Mouse (Mus musculus) lung, postnatal 0 days (tissue): Measurements from ENCODE around the gene H2al2a. TPM values are rescaled to one million over a fixed set of nuclear protein-coding genes. Genes with fewer than 3 reads are reported as not detected.

Source experiments
- ATAC-seq: fragments of 200-750 bp; cut with Nextera tagmentation; 2 replicates; pipeline ENCODE4 v1.8.0; 2017; ENCODE audit warnings: moderate library complexity
- DNase-seq: peaks from one replicate; pipeline ENCODE4 v3.0.0-alpha.2; 2016; ENCODE audit warnings: low spot score
- H3K27ac ChIP-seq: fragments of 300-500 bp; sonication (generic); 2 replicates; pipeline ENCODE4 v1.5.1; 2014; ENCODE audit warnings: antibody characterized with exemption, mild to moderate bottlenecking, low read length, mixed read lengths
- H3K27me3 ChIP-seq: fragments of 300-500 bp; sonication (generic); replicated peaks from 2 replicates; pipeline ENCODE4 v1.6.1; 2014; ENCODE audit warnings: low read length, mixed read lengths; ENCODE audit not compliant: insufficient read depth
- H3K36me3 ChIP-seq: fragments of 300-500 bp; sonication (generic); 2 replicates; pipeline ENCODE4 v1.6.1; 2014; ENCODE audit warnings: low read length, mixed read lengths; ENCODE audit not compliant: insufficient read depth
- H3K4me1 ChIP-seq: fragments of 300-500 bp; sonication (generic); 2 replicates; pipeline ENCODE4 v1.6.1; 2014; ENCODE audit warnings: antibody characterized with exemption, low read depth, low read length, mixed read lengths; ENCODE audit not compliant: insufficient read depth
- H3K4me2 ChIP-seq: fragments of 300-500 bp; sonication (generic); replicated peaks from 2 replicates; pipeline ENCODE4 v1.6.1; 2014; ENCODE audit warnings: low read depth, mild to moderate bottlenecking, low read length, moderate library complexity, mixed read lengths
- H3K4me3 ChIP-seq: fragments of 300-500 bp; sonication (generic); 2 replicates; pipeline ENCODE4 v1.5.1; 2014; ENCODE audit warnings: low read depth, low read length
- H3K9ac ChIP-seq: fragments of 300-500 bp; sonication (generic); replicated peaks from 2 replicates; pipeline ENCODE4 v1.6.1; 2014; ENCODE audit warnings: low read depth, mild to moderate bottlenecking
- H3K9me3 ChIP-seq: fragments of 300-500 bp; sonication (generic); 2 replicates; pipeline ENCODE4 v1.6.1; 2016; ENCODE audit warnings: low read length, mixed read lengths
- CTCF ChIP-seq: IDR thresholded peaks from 2 replicates; pipeline ENCODE4 v1.5.1; 2016; ENCODE audit warnings: antibody characterized with exemption, mild to moderate bottlenecking
- EP300 ChIP-seq: IDR thresholded peaks from 2 replicates; pipeline ENCODE4 v1.6.1; 2016; ENCODE audit warnings: antibody characterized with exemption, mild to moderate bottlenecking, control low read depth
- WGBS: fragments of 180-500 bp; shearing (Covaris S2); extraction: QIAGEN DNeasy Blood & Tissue Kit; methylation state at CpG from one replicate; pipeline ENCODE4 v1.1.7; 2014; 5-methylcytosine and 5-hydroxymethylcytosine counted together
- polyA plus RNA-seq: library from polyadenylated mRNA; unstranded; fragments of >200 nt; fragmentation: Nextera tagmentation; extraction: Ambion mirVana; gene quantifications from 2 replicates; pipeline ENCODE4 v1.2.1, GENCODE M21; 2015

The H2al2a gene
- polyA plus RNA-seq, 1 experiment from 2014 or later: not detected

DNA sequence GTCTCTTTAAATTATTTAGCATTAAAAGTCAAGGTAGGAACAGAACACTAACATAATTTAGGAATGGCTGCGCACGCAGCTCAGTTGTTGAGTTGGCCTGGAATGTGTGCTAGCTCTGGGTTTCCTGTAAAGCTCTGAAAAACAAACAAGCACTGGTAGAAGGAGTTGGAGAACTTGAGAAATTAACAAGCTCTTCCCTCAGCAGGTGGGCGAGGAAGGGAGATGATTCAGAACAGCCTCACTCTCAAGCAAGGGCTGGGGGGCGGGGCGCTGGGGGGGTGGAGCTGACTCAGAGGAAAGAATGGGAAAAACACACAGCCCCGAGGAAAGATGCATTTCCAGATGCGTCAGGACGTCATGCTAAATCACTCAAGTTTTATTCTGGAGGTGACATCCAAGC, 8.4 kb upstream of the H2al2a start:
- DNase-seq: peak; percentile 27
- Histone ChIP-seq H3K9me3 (no peaks in the 10 kb centered on the region), H3K36me3 (no peaks in the 10 kb centered on the region), H3K27me3 (no peaks in the 10 kb centered on the region), H3K4me3 (no peak overlapping the region), H3K27ac (no peak overlapping the region), H3K9ac (no peak overlapping the region), H3K4me2 (no peak overlapping the region), H3K4me1 (no peaks in the 10 kb centered on the region)
- TF ChIP-seq CTCF (no peak), EP300 (no peak)
- no peak for ATAC-seq
- WGBS: 30% methylated on average over 8 of the region's 8 CpGs

GRCm38 (mm10) chr2:18004286-18004685, 7.5 kb upstream of the H2al2a start:
- 72% methylated on average over 4 of the region's 4 CpGs for WGBS
- Histone ChIP-seq H3K27me3 (no peaks in the 10 kb centered on the region), H3K9me3 (no peaks in the 10 kb centered on the region), H3K4me2 (no peak overlapping the region), H3K36me3 (no peaks in the 10 kb centered on the region), H3K4me3 (no peak overlapping the region), H3K27ac (no peak overlapping the region), H3K4me1 (no peaks in the 10 kb centered on the region), H3K9ac (no peak overlapping the region)
- TF ChIP-seq CTCF: no peak
- no peak for TF ChIP-seq EP300
- DNase-seq: no peak
- no peak for ATAC-seq

- WGBS: 91% methylated on average over 3 of the region's 3 CpGs
- Histone ChIP-seq H3K4me3 (no peak overlapping the region), H3K4me1 (no peaks in the 10 kb centered on the region), H3K36me3 (no peaks in the 10 kb centered on the region), H3K4me2 (no peak overlapping the region), H3K9ac (no peak overlapping the region), H3K27ac (no peak overlapping the region), H3K27me3 (no peaks in the 10 kb centered on the region), H3K9me3 (no peaks in the 10 kb centered on the region)
- TF ChIP-seq CTCF (no peak), EP300 (no peak)
- ATAC-seq (no peak), DNase-seq (no peak)
These were observed 5.5 kb upstream of the H2al2a start for GRCm38 (mm10) chr2:18002306-18002705.

GRCm38 (mm10) chr2:17989562-17989961, 7.2 kb downstream of the H2al2a start:
- H3K4me3 ChIP-seq: no peak overlapping the region
- DNase-seq: no peak

DNA sequence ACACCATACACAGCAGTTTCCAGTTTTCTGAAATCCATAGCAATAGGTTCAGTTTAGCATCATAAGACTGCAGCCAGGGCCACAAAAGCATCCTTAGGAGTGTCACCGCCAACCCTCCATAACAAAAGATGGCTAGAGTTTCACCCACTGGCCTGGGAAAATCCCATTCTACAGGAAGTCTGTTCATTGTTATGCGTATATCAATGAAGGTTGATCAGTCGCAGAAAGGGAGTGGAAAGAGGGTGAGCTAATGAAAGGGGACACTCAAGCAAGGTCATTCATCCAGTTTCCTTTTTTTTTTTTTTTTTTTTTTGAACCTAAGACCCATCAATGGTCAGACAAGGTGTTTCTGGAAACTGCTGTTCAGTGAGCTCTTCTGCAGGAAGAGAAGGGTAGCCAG, 7.6 kb downstream of the H2al2a start:
- Histone ChIP-seq H3K36me3 (no peaks in the 10 kb centered on the region), H3K4me2 (no peak overlapping the region), H3K4me1 (no peaks in the 10 kb centered on the region), H3K27me3 (no peaks in the 10 kb centered on the region), H3K9ac (no peak overlapping the region), H3K27ac (no peak overlapping the region), H3K4me3 (no peak overlapping the region), H3K9me3 (no peaks in the 10 kb centered on the region)
- ATAC-seq: no peak
- 80% methylated on average over 3 of the region's 3 CpGs for WGBS
- DNase-seq: no peak
- TF ChIP-seq EP300: no peak
- no peak for TF ChIP-seq CTCF

More at GRCm38 (mm10) chr2:17989562-17989961, 7.2 kb downstream of the H2al2a start:
- TF ChIP-seq EP300 (no peak), CTCF (no peak)
- Histone ChIP-seq H3K27me3 (no peaks in the 10 kb centered on the region), H3K4me1 (no peaks in the 10 kb centered on the region), H3K36me3 (no peaks in the 10 kb centered on the region), H3K27ac (no peak overlapping the region), H3K4me2 (no peak overlapping the region), H3K9ac (no peak overlapping the region), H3K9me3 (no peaks in the 10 kb centered on the region)
- ATAC-seq: no peak

DNA sequence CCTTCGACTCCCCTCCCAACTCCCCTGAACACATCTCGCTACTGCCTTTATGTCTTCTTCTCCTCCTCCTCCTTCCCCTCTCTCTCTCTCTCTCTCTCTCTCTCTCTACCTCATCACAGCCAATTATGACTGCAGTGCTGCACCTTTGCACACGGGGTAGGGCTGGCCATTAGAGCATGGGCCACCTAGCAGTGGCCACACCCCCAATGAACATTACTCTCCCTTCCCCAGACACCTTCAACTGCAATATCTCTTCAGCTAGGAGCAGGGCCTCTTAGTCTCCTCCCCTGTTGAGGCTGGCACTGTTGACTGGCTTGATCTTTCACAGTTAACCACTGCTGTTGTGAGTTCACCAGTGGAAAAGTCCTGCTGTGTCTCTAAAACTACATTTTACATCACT, 10.1 kb downstream of the H2al2a start:
- Histone ChIP-seq H3K9me3 (no peaks in the 10 kb centered on the region), H3K36me3 (no peaks in the 10 kb centered on the region), H3K4me2 (no peak overlapping the region), H3K4me1 (no peaks in the 10 kb centered on the region), H3K4me3 (no peak overlapping the region), H3K27ac (no peak overlapping the region), H3K9ac (no peak overlapping the region), H3K27me3 (no peaks in the 10 kb centered on the region)
- WGBS: 83% methylated on average over 3 of the region's 3 CpGs
- no peak for ATAC-seq
- DNase-seq: no peak
- TF ChIP-seq EP300: no peak
- no peak for TF ChIP-seq CTCF

DNA sequence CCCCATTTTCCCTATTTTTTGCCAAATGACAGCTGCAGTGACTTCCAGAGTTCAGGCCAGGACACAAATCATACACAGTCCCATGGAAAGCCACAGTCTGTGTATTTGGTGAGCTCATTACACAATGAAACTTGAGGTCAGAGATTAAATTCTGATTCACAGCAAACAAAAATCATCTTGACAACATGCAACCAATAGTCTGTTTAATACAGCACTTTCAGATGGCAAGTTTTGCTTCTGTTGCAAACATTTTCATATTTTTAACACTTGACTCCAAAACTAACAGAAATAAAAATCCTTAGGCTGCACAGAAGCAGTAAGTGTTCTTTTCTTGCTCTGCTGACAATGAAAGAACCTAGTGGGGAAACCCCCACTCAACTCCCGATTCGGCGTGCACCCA, 12.0 kb downstream of the H2al2a start:
- TF ChIP-seq EP300: no peak
- no peak for TF ChIP-seq CTCF
- no peaks in the 10 kb centered on the region for H3K9me3 ChIP-seq
- no peak overlapping the region for H3K9ac ChIP-seq
- H3K4me3 ChIP-seq: no peak overlapping the region
- no peak for ATAC-seq
- no peak overlapping the region for H3K4me2 ChIP-seq
- no peak for DNase-seq
- no peaks in the 10 kb centered on the region for H3K4me1 ChIP-seq
- H3K36me3 ChIP-seq: no peaks in the 10 kb centered on the region
- H3K27me3 ChIP-seq: no peaks in the 10 kb centered on the region
- 91% methylated on average over 3 of the region's 3 CpGs for WGBS
- no peak overlapping the region for H3K27ac ChIP-seq
